Mouse (Mus musculus) brain, adult 2 months (tissue): ENCODE data around the gene Inip.
"Not testable (repeated sequence)": the region's sequence is repeated elsewhere in the genome, so short reads cannot be mapped to it uniquely, and the experiment has no call there.

ENCODE experiments used
- DNase-seq: peaks from one replicate; pipeline ENCODE4 v3.0.0; 2011; ENCODE audit warnings: low read depth, low spot score

The Inip gene

DNA sequence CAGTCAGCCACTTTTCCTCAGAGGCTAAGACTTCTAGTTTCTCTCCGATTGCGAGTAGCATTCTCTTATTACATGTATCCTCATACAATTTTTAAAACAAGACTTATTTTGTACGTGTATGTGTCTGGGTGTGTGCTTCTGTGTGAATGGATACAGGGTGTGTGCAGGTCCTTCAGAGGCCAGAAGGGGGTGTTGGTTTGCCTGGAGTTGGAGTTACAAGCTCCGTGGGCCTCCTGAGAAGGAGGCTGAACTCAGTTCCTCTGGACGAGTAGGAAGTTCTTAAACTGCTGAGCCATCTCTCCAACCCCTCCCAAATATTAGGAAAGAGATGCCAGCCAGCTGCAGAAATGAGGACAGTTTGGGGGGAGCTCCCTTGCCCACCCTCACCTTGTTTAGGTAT lies 7.0 kb upstream of the Inip start:
- DNase-seq: peak; percentile 56

GRCm38 (mm10) chr4:59807521-59807920 lies 6.1 kb upstream of the Inip start:
- DNase-seq: peak; percentile 73

- peak; percentile 60 for DNase-seq
Observed at GRCm38 (mm10) chr4:59806879-59807195, 5.4 kb upstream of the Inip start.

DNA sequence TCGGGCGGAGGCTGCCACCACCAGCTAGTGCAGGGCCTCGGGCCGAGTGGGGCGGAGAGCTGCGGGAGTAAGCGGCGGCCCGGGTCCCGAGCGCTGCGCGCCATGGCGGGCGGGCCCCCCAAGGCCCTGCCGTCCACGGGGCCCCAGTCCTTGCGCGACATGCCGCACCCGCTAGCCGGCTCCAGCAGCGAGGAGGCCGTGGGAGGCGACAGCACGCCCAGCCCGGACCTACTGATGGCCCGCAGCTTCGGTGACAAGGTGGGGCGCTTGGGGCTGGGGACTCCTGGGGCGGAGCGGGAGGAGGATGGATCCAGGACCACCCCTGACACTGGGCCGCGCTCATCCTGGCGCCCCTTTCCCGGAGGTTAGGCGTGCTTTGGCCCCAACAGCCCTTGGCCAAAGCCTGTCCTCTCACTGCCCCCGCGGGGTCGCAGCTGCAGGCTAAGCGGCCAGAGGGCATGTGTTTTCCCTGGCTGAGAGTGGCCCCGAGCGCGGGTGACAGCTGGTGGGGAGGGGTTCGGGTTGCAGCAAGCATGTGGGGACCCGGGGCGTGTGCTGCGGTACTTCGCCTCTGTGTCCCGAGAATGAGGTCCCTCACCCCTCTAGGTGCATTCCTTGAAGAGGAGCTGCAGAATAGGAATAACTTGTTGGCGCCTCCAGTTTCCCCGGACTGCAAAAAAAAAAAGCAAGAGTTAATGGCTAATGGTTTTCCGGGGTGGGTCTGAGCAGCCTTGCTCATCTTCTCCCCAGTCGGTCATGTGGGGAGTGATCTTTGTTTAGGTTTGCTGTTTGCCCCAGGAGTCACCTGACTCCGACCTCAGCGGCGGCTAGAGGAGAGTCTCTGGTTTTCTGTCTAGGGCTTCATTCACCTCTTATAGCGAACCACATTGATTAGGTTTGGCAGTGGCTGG lies 4.8 kb upstream of the Inip start:
- peak; percentile 69 for DNase-seq

GRCm38 (mm10) chr4:59805181-59805967 lies 4.0 kb upstream of the Inip start, which contains the start of gene Snx30:
Gene Snx30 (plus strand): TSS chr4:59805840.
- DNase-seq: peak; percentile 96

GRCm38 (mm10) chr4:59804754-59805153 lies 3.4 kb upstream of the Inip start:
- DNase-seq: no peak

- DNase-seq: no peak
Observed at GRCm38 (mm10) chr4:59803358-59803757, 2.0 kb upstream of the Inip start.

- no peak for DNase-seq
Observed at GRCm38 (mm10) chr4:59802792-59803191, 1.4 kb upstream of the Inip start.

- DNase-seq: peak; percentile 90
Observed at GRCm38 (mm10) chr4:59802107-59802506, 718 bp upstream of the Inip start.

DNA sequence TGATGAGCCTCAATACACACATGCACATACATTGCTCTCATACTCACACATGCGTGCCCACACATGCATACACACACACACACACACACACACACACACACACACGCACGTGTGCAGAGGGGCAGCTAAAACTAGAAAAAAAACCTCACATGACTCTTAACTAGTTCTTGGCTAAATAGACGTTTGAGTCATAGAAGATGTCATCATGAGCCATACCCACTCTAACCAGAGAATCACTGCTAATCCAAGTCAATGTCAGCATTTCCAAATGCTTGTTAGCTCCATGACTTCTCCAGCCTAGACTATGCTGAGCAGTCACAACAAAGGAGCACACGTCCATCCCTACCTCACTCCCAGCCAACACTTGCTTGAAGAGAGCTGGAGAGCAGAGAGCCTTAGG lies 1.2 kb downstream of the Inip start:
- no peak for DNase-seq

GRCm38 (mm10) chr4:59795788-59796455 lies 5.5 kb downstream of the Inip start:
- DNase-seq: no peak

DNA sequence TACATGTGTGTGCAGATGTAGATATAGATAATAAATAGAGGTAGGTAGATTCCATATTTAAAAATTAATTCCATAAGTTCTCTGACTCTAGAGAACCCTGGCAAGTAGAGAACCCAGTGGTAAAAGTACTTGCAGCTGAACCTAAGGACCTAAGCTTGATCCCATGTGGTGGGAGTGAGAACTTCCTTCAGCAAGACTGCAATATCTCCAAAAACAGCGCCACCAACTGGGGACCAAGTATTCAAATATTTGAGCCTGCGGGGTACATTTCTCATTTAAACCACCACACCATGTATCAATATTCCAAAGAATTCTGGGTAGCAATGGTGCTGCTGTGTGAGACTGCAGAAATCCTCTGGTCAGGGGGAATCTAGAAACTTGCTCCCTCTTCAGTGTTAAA lies 7.3 kb downstream of the Inip start:
- no peak for DNase-seq

DNA sequence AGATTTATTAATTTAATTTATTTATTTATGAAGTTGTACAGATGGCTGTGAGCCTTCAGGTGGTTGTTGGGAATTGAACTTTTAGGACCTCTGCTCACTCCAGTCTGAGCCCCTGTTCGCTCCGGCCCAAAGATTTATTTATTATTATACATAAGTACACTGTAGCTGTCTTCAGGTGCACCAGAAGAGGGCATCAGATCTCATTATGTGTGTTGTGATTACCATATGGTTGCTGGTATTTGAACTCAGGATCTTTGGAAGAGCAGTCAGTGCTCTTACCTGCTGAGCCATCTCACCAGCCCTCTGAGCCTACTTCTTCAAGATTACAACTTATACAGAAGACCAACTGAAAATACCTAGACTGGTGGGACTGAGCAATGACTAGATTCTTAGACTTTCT lies 7.8 kb downstream of the Inip start:
- DNase-seq: not testable (repeated sequence)

DNA sequence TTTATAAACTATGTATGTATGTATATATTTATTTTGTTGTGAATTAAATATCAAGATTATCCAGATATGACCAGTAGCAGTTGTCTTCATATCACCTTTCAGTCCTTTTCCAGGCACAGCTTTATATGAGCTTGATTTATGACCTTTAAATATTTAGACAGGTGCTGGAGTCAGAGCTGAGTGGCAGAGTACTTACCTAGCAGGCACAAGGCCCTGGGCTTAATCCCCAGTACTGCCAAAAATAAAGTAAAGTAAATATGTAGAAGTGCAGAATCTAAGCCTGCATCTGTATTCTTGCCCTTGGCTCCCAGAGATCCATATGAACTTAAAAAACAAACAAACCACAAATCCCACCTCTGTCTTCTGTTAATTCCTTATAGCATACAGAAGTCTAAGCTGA lies 12.4 kb downstream of the Inip start:
- no peak for DNase-seq

GRCm38 (mm10) chr4:59787126-59787525 lies 14.3 kb downstream of the Inip start:
- DNase-seq: no peak

DNA sequence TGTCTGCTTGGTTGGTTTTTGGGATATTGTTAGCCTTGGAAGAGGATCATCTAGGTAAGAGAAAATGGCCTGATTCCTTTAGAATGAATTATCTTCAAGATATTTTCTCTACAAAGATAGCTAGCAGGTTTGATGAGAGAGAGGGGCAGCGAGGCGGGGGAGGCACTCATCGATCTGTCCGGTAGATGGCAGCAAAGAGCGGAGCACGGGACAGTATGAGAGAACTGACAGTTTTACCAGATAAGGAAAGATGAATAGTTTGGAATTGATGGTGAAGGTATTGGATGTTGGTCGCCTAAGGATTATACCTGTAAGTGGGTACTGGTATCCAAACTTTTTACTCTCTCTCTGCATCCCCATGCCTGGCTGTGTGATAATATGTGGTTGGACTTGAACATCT lies 14.7 kb downstream of the Inip start:
- peak; percentile 74 for DNase-seq

GRCm38 (mm10) chr4:59785412-59785811 lies 16.0 kb downstream of the Inip start:
- DNase-seq: no peak

DNA sequence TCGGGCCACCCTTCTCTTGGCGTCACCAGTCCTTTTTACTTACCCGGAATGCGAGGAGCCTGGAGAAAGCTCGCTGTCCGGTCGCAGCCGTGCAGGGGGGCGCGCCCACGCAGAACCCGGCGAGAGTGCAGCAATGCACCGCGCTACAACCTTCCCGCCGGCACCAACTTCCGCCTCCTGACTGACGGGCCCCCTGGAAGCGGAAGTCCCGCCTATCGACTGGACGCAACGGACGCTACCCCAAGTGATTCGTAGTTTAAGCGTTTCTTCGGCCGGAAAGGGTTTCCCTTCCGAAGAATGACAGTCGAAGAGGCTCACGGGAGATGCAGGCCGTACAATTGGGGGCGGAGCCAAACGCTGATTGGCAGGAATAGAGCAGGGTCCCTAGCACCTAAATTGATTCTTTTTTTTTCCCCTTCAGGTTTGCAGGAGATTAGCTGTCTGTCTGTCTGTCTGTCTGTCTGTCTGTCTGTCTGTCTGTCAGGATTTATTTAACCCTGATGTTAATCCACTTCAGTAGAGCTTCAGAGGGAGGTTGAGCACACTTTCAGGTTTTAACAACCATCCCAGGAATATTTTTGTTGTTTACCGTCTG lies 17.6 kb downstream of the Inip start:
- peak; percentile 99 for DNase-seq

- DNase-seq: peak; percentile 18
Observed at GRCm38 (mm10) chr4:59782853-59783684, 18.3 kb downstream of the Inip start.

GRCm38 (mm10) chr4:59780568-59780967 lies 20.8 kb downstream of the Inip start:
- DNase-seq: peak; percentile 50

DNA sequence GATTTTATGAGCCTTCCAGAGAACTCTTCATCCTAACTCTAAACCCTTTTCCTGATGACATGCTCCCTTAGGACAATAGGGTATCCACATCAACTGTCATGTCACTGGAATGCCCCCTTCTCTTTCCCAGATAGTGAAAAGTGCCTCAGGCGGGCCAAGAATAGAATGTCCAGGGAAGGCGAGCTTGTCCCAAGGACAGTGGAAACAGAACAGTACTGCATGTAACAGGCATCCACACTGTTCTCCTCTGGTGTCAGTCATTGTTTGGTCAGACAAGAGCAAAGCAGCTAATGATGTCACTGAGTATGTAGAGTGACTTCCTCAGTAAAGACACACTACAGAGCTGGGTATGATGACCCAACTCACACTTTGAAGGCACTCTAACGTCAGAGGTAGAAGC lies 23.6 kb downstream of the Inip start:
- no peak for DNase-seq
